Mouse (Mus musculus): Measurements from ENCODE around the gene Saxo1.

DNA sequence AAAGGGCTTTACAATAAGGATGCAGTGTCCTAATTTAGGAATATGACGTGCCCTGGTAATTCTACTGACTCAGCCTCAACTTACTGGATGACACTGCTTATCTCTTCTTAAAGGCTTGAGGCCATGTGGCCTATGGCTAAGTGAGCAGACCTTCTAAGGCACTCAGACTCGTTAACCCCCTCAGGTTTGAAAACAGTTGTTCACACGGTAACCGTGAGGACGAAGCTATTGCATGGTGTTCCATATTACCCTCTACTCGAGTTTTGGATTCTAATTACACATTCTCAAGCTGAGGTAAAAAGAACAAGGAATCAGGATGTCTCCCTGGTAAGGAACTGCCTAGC is 16.8 kb upstream of the Saxo1 start:
- no peak for TF ChIP-seq CTCF (IDR thresholded peaks at IDR 0.05)
- no peak for TF ChIP-seq EP300 (IDR thresholded peaks at IDR 0.05; ENCODE audit: insufficient read depth, low read depth, low read length)

Data from heart, adult 2 months (tissue).